Mouse (Mus musculus): ENCODE data around the gene Hist2h2ac.
A peak's percentile ranks its signal among the peaks of the same experiment; 100 is the strongest.
"Not testable (repeated sequence)": the region's sequence is repeated elsewhere in the genome, so short reads cannot be mapped to it uniquely, and the experiment has no call there.

The Hist2h2ac gene

DNA sequence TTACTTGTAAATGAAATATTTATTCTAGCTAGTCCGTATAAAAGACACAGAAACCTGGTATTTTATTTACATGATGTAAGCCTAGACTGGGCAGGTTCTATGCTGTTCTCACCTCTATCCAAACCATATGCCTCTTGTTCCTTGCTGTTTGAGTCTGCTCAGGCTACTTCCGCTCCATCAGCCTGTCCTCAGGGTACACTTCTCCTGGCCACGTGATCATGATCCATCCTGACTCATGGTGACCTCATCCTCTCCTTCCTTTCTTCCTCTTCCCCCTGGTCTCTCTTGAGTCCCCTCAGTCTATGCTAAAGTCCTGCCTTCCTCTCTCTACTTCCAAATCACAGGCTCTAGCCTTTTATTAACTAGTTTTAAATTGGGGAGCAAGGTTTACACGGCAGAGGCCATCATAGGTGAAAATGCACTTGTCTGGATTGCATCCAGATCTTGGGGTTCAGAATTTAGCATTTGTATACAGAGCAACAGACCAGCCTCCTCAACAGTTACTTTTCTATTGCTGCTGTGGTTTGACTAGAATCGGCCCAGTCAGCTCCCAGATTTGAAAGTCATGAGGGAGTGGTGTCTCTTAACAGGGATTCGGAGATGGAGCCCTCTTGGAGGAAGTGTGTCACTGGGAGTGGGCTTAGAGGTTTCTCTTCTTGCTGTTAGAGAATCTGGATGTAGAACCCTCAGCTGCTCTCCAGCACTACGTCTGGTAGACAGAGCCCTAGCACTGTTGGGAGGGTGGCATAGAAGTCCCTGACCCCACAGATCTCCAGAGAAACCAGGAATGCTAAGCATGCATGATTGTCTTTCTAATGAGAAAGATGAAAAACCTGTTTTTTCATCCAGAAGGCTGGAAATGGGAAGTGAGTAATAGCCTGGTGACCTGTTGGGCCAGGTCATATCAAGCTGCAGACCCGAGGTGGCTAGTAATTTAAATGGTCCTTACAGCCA lies 6.3 kb upstream of the Hist2h2ac start:
- DNase-seq = no peak

DNA sequence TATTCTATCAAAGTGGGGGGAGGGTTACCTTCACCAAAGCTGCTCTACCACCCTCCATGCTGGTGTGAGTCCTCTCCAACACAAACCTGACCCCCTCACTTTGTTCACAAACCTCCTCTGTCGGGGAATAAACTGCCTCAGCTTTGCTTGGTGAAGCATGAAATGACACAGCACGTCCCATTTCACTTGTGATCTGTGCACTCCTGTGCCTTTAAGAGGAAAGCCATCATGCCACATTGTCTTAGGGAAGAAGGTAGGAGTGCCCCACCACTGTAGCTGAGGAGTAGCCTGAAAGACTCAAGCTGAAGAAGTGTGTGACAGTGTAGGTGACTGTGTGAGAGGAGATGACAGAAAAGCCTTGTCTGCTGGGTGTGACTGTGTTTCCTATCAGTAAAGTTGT lies 4.7 kb upstream of the Hist2h2ac start:
- DNase-seq = no peak

DNA sequence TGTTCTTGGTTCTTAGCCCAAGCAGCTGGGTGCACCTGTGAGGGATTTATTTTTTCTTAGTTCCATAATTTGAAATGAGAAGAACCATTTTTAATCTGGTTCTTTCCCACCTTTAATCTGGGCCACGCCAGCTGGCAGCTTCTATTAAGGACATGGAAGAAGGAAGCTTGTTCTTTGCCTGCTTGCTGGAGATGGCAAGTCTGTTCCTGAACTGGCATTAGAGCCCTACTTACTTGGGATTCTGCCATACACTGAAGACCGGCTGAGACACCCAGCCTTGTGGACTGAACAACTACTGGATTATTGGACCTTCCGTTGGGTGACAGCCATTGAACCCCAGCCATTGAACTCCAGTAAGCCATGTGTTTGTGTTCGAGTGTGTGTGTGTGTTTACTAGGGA lies 2.1 kb upstream of the Hist2h2ac start:
- DNase-seq = no peak

DNA sequence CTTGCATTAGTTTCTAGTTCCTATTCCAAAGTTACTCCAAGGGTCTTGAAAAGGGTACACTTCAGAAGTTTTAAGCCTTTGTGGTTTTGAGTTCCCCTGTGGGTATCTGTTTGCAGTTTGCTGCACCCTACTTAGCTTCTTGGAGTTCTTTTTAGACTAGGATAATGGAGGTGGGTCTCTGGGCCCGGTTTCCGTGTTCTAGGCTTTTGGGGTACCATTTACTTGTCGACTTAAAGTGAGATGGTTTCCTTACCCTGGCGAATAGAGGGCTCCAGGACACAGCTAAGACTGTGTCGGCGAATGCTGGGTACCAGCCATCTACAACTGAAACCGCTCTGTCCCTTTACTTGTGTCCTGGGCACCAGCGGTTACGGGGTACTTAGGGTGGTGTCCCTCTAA lies 959 bp upstream of the Hist2h2ac start:
- DNase-seq = no peak

DNA sequence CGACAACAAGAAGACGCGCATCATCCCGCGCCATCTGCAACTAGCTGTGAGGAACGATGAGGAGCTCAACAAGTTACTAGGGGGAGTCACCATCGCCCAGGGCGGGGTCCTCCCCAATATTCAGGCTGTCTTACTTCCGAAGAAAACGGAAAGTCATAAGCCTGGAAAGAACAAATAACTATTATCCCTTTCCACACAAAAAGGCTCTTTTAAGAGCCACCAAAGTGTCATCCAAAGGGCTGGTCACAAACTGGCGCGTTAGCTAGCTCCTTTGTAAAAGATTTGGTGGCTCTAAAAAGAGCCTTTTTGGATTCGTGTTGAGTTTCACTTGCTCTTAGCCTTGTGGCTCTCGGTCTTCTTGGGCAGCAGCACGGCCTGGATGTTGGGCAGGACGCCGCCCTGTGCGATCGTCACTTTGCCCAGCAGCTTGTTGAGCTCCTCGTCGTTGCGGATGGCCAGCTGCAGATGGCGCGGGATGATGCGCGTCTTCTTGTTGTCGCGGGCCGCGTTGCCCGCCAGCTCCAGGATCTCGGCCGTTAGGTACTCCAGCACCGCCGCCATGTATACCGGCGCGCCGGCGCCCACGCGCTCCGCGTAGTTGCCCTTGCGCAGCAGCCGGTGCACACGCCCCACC lies 432 bp downstream of the Hist2h2ac start:
- DNase-seq = peak in 1 of 2 experiments; percentile 15

DNA sequence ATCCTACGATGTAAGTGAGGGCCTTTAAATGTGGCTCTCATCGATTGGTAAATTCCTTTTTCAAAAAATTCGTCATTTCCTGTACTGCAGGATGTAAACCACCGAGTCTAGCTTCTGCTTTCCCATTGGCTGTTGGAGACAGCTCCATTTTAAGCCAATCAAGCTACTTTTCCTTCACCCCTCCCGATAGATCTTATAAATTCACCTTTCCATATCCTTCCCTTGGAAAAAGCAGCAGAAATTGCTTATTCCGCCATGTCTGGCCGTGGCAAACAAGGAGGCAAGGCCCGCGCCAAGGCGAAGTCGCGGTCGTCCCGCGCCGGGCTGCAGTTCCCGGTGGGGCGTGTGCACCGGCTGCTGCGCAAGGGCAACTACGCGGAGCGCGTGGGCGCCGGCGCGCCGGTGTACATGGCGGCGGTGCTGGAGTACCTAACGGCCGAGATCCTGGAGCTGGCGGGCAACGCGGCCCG lies 984 bp downstream of the Hist2h2ac start, which contains the start of the genes Bola1 and Hist2h2ab:
TSS of gene Bola1 (minus strand) at position 49 of the 470 bp plus-strand sequence.
TSS of gene Hist2h2ab (plus strand) at position 205 of the 470 bp plus-strand sequence.
- peak; percentile 63 to 83 for DNase-seq

DNA sequence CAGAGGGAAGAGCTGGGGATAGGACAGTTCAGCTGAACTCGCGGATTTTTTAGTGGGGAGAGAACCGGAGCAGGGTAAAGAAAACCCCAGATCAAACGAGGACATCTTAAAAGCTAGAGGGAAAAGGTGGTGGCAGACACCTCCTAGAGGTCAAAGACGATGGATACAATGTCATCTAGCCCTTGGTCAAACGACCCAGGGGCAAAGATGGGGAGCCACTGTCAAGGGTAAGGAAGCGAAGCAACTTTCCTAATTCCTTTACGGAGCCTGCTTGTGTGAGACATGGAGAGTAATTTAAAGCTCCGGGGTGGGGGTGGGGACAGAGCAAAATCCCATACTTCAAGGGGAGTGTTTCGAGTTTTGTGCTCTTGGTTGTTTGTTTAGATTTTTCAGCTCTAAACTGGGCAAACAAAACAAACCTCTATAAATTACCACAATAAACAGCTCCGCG lies 1.5 kb downstream of the Hist2h2ac start:
- peak in 1 of 2 experiments; percentile 21 for DNase-seq

DNA sequence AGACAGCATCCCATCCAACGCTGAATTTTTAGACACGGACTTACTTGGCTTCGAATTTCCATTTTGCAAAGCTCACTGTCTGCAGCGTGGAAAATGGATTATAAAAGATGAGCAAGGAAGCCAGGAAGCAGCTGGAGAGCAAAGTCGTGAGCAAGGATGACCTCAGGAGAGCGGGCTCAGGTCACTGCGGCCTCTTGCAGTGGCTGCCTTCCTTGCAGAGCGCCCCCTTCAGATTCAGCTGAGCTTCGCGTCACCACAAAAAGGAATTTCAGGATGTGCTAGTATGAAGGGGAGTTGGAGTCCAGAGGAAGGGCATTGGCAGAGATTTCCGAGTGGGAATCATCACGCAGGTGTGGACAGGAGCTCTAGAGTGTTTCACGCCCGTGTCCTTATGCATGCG lies 11.4 kb downstream of the Hist2h2ac start:
- DNase-seq = peak in 1 of 2 experiments; percentile 36

DNA sequence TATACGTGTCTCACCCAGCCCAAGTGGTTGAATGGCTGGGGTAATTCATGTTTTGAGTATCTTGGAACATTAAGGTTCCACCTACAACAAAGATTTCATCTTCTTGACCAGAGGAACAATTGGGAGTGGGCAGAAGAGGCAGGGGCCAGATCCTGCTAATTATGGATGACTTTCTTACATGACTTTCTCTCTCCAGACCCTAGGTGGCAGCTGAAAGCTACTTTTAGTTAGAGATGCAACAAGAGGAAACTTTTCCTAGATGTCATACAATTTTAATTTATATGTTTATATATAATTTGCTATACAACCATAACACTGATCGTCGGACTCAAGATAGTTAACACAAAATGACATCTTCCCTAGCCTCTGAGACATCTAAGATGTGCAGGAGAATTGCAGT lies 12.9 kb downstream of the Hist2h2ac start:
- DNase-seq = no peak

DNA sequence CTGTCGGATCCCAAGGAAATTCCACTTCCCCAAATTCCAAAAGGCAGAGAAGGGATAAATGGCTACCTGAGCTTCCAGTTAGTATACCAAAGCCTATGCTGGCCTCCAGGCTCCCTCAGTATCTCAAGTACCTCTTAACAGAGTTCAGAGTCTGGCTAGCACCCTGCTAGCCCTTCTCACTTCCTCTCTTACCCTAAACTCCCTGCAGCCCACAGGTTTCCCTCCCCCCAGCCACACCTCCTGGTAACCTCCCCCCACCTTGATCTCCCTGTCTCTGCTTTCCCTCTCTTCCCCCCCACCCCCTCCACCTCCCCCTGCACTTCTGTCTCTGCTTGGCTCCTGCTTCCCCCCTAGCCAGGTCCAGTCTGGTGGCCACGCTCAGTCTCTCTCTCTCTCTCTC lies 20.9 kb downstream of the Hist2h2ac start:
- no peak for DNase-seq

DNA sequence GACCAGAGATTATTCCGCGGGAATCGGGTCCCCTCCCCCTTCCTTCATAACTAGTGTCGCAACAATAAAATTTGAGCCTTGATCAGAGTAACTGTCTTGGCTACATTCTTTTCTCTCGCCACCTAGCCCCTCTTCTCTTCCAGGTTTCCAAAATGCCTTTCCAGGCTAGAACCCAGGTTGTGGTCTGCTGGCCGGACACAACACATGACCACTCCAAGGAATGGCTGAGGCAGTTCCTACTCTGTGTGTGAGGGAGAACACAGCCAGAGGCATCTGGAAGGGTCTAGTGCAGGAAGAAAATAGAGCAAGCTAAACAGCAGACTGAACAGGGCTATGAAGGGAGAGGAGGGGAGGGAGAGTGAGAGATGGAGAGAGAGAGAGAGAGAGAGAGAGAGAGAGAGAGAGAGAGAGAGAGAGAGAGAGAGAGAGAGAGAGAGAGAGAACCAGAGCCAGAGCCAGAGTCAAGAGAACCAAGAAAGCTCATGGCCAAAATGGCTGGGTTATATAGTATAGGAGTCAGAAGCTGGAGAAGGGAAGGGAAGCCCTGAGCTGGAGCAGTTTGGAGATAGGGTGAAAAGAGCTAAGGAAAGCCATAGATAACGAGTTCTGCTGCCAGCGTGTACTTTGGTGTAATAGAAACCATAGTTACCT lies 22.0 kb downstream of the Hist2h2ac start:
- not testable (repeated sequence) for DNase-seq

DNA sequence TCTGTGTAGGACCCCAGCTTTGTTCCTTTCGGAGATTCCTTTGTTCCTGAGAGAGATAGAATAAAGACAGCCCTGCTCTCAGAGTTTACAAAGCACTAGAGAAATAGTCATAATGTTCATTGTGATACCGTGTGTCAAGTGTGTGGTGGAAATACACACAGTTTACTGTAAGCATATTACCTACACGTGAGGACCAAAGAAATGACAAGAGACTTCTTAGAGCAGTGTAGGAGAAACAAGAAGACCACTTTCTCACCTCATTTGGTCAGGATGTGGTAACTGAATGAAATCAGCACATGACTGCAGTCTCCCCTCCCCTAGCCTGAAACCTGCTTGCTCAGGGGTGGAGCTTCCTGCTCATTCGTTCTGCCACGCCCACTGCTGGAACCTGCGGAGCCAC lies 22.5 kb downstream of the Hist2h2ac start:
- peak in 1 of 2 experiments; percentile 42 for DNase-seq

DNA sequence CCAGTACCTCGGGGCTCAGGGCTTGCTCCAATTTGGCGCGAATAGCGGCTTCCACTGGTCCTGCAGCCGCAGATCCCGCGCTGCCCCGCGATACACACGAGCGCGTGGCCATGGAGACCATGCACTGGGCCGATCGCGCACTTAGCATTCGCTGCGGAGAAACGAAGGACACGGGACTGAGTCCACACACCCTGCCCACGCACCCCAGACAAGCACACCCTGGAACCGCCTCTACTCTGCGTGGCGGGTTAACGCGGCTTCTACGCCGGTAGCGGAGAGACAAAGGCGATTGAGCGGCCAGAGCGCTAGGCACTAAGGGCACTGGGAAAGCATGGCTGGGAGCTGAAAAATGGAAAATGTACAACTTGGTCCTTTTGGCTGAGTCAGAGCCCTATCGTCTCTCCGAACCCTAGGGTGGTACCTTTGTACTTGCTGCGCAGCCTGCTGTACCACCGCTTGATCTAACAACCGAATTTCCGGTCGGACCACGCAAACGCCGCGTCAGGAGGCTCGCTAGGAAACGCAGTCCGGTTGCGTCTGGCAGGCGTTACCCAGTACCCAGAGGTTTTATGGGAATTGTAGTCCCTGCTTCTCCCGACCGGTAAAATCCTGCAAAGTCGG lies 23.4 kb downstream of the Hist2h2ac start:
- peak; percentile 91 to 96 for DNase-seq

DNA sequence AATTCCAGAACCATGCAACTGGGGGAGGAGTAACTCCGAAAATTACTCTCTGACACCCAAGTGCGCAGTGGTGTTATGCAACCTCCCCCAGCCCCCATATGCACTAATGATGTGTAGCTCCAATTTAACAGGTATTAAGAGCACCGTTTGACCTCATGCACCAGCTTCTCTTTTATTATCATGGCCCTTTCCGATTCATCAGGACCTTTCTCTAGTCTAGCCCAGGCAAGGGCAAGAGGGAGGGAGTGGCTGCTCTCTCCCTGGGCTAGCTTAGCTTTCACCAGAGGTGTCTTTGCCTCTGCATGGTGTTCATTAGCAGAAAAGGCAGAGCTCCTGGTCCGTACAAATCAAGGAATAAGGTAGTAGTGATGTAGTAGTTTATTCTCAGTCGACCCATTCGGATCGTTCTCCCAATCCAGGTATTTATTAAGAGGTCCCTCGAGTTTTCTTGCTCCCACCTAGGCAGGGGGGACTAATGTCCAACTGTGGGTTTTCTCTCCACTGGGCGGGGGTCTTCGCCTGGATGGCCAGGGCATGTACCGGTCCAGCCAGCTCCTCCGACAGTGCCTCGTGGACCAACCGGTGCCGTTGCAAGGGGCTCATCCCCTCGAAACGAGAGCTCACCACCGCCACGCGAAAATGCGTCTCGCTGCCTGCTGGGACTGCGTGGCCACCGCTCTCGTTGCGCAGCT lies 24.1 kb downstream of the Hist2h2ac start:
- no peak for DNase-seq

DNA sequence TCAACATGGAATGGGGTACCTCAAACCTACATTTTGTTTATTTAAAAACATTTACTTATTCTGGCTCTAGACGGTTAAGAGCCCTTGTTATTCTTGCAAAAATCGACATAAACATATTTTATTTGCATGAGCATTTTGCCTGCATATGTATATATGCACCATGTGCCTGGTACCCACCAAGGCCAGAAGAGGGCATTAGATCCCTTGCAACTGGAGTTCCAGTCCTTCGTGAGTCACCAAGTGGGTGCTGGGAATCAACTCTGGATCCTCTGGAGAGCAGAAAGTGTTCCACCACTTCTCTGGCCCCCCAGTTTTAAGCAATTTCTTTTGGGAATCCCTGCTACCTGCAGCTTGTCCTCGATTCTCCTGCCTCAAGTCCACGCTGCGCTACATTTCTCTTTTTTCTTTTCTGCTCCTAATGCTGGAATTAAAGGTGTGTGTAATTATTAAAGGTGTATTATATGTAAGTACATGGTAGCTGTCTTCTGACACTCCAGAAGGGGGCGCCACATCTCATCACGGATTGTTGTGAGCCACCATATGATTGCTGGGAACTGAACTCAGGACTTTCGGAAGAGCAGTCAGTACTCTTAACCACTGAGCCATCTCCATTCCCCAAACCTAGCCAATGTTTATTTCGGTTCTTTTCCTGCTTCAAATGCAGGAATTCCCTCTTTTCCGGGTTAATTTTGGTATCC lies 24.9 kb downstream of the Hist2h2ac start:
- no peak for DNase-seq

DNA sequence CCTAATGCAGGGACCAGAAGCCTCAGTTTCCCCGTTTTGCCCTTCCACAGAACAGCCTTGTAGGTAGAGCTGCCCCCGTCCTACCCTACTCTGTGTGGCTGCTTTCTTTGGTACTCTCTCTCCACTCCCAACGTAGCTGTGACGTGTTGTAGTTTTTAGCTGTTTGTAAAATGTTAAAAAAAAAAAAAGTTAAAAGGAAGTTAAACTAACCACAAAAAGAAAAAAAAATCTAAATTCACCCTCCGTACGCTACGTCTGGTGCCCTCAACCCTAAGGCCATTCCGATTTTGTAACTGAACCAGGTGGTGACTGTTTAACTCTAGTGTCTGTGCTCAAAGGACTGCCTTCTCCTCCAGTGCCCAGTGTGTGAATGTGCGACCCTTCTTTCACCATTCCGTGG lies 25.7 kb downstream of the Hist2h2ac start:
- DNase-seq = no peak

DNA sequence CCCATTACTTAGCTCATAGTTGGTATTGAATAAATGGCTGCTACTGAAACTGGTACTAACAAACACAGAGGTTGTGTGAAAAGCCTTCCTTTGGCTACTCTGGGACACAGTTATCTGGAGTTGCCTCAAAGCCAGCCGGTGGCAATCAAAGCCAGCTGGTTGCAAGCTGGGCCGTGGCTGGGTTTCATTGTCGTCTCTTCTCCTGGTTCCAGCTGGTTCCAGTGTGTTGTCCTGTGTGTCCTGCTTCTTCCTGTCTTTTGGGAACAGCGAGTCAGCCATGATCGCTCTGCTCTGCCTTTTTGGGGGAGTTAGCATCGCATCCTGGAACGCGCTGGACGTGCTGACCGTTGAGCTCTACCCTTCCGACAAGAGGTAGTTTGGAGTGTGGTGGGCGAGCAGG lies 27.7 kb downstream of the Hist2h2ac start:
- no peak for DNase-seq

DNA sequence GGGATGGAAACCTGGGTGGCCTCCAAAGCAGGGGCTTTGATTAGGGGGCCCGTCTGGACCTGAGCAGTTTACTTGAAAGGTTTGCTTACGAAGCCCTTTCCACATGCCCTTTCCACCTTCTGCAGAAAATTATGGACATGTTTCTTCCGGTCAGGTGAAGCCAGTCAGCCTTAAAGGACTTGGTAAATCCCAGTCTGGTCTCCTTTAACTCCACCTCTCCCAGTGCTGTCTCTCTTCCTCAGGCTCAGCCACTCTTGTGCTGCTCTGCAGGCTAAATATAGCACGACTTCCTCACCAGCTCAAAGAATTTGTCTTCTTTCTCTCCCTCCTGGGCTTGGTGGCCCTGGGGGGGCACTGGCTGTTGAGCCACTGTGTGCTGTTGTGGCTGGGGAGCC lies 38.3 kb downstream of the Hist2h2ac start:
- no peak for DNase-seq

DNA sequence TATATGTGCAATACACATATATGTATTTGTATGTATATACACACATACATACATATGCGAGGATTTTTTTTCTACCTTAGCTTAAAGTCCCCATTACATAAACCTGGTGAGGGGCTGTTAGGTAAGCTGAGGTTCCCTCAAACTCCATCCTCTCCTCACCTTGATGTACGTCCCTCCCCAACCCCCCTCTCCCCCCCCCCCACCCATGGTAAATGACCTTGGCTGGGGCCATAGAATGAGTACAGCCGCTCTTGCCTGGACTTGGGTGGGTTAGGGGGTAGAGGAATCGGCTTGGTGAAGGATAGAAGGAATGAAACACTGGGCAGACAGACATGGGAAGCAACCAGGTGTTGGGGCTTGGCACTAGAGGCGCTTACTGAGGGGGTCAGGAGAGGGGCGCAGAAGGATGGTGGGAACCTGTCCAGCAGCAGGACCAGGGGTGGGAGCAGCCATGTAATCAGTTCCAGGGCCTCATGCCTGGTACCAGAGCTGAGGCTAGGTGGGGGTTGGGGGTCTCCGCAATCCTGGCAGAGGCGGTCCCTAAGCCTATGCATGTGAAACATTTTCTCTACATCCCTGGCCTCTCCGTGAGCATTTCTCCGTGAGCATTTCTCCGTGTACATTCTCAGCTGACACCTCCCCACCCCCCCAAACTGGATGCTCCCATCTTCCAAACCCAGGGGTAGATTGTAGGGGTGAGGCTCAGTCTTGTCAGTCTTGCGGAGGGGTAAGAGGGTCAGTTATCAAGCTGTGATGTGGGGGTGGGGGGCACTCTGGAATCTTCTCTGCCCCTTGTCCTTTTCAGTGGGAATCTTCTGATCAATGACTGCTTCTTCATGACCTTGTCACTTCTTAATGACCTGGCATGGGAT lies 38.9 kb downstream of the Hist2h2ac start:
- DNase-seq = no peak

DNA sequence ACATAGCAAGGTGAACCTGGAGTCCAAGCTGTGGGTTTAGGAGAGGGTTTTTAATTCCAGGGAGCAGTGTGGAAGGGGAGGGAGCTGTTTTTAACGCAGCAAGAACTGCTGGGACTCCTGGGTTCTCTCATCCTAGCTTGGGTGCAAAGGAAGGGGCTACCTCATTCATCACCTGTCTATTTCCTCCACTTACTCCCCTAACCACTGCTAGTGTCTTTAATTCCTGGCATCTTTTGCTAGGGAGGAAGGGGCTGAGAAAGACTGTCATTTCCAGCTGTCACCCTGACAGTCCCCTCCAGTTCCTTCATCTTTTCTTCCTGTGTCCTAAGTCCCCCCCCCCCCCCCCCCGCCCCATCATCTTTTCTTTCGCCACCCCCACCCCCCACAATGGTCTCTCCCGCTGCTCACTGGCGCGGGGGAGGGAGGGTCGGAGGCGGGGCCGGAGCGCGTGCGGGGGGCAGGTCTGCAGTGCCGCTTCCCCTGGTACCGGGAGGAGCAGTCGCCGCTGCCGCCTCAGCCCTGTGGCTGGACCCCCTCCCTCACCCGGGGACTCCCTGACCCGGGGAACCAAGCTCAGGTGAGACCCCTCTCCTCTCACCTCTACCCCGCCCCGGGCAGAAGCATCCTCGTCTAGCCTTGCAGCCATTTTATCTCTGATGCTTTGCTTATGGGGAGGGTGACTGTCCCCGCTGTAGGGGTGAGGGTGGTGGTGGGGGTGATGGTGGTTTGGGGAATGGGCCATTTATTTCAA lies 39.8 kb downstream of the Hist2h2ac start, which contains the start of gene Sv2a:
TSS of gene Sv2a (plus strand) at position 425 of the 751 bp plus-strand sequence.
- peak; percentile 59 to 83 for DNase-seq
